Mouse (Mus musculus) large intestine, adult 2 months (tissue): Measurements from ENCODE around the gene Fasl. TPM values are rescaled to one million over a fixed set of nuclear protein-coding genes. Genes with fewer than 3 reads are reported as not detected.

Experiments
- polyA plus RNA-seq: library from polyadenylated mRNA; depleted of rRNA; stranded (reverse); fragments of >200 nt; gene quantifications from 2 replicates; pipeline ENCODE4 v1.2.3, GENCODE M21; 2012; rRNA removed

The Fasl gene
- polyA plus RNA-seq, 1 experiment = 0.38 TPM

Other genes starting within 250 kb of the Fasl start
- gene Suco, start 88.2 kb upstream of the Fasl start, polyA plus RNA-seq = 2.8 and 3.8 TPM in 2 replicates
- gene Pigc, start 180.7 kb upstream of the Fasl start, polyA plus RNA-seq = 15.9 and 20.8 TPM in 2 replicates
- not detected in 2 replicates for gene 4930558K02Rik, start 191.1 kb upstream of the Fasl start, polyA plus RNA-seq